In genomic region chr5:123181536-123181935, GRCm38 (mm10) we compare ENCODE assay signal across 23 mouse cellular contexts. TPM values are rescaled to one million over a fixed set of nuclear protein-coding genes. Genes with fewer than 3 reads are reported as not detected.
DNase-seq lines count a peak whose midpoint lies in the region; TF ChIP-seq lines count a peak whose summit lies in the region.
"Had no signal": no experiment of that assay in that cellular context is flagged by ENCODE, and none has a peak within 500 bp of the region (broad histone marks: within the 10 kb centered on the region; RNA-seq: fewer than 3 reads in every experiment).

No protein-coding gene starts in this region.

- no peaks in the 10 kb centered on the region for H3K27me3 ChIP-seq in liver, adult 2 months (ENCODE audit: control insufficient read depth, insufficient read depth, low read length)
- H3K27me3 ChIP-seq: forebrain, embryonic 12.5 days; hindbrain, embryonic 12.5 days; lung, embryonic 15.5 days; midbrain, embryonic 13.5 days; neural tube, embryonic 15.5 days had no signal

- H3K36me3 ChIP-seq in liver, adult 2 months (ENCODE audit: control insufficient read depth, insufficient read depth, low read length): peaks cover 33% of the 10 kb centered on the region
- H3K36me3 ChIP-seq: forebrain, embryonic 12.5 days; hindbrain, embryonic 12.5 days; lung, embryonic 15.5 days; midbrain, embryonic 13.5 days; neural tube, embryonic 15.5 days had no signal

- peak overlapping the region; percentile 97 for H3K27ac ChIP-seq in liver, adult 2 months (replicated peaks; ENCODE audit: insufficient read depth, low read depth, low read length)
- H3K27ac ChIP-seq: forebrain, embryonic 12.5 days; hindbrain, embryonic 12.5 days; layer of hippocampus, adult 2 months; left cerebral cortex, adult 2 months; lung, embryonic 15.5 days; macrophage; midbrain, embryonic 13.5 days; neural tube, embryonic 15.5 days had no signal

- H3K9ac ChIP-seq in liver, adult 2 months (ENCODE audit: low read depth, low read length): peak overlapping the region; percentile 97
- H3K9ac ChIP-seq: forebrain, embryonic 12.5 days; hindbrain, embryonic 12.5 days; lung, embryonic 15.5 days; midbrain, embryonic 13.5 days; neural tube, embryonic 15.5 days had no signal

- 24% methylated on average over 6 of the region's 6 CpGs for WGBS in liver, adult 2 months

- peak; percentile 69 for DNase-seq in adrenal gland, adult 2 months
- DNase-seq in adrenal gland, adult 8-10 months: no peak
- DNase-seq in heart, adult 18-20 months: peak; percentile 44 to 45
- DNase-seq in heart, adult 8-10 months (ENCODE audit: low spot score): no peak
- peak; percentile 45 for DNase-seq in adipocyte (ENCODE audit: low spot score)
- peak; percentile 95 for DNase-seq in liver, adult 2 months (ENCODE audit: extremely low read depth, low read depth, low spot score)
- DNase-seq in cerebellum, adult 8-10 months: no peak
- DNase-seq in layer of hippocampus, postnatal 14 days (ENCODE audit: low spot score in 2 of 2): no peak
- DNase-seq: cerebellum, postnatal 10 days; heart, postnatal 10 days; retina, postnatal 1 day had no signal

- no peak for TF ChIP-seq CTCF in liver, adult 2 months (IDR thresholded peaks at IDR 0.05; ENCODE audit: low read depth, low read length)

- peak overlapping the region; percentile 51 for H3K4me3 ChIP-seq in liver, adult 2 months (ENCODE audit: insufficient read depth, low read depth, low read length)
- H3K4me3 ChIP-seq: forebrain, embryonic 12.5 days; hindbrain, embryonic 12.5 days; layer of hippocampus, adult 2 months; left cerebral cortex, adult 2 months; lung, embryonic 15.5 days; midbrain, embryonic 13.5 days; myocyte; neural tube, embryonic 15.5 days had no signal

- H3K79me2 ChIP-seq in liver, adult 2 months (ENCODE audit: control insufficient read depth, insufficient read depth, low read length): peaks cover 3% of the 10 kb centered on the region; the same call in 1 of the 2 replicates

- peak; percentile 60; the same call in 1 of the 2 replicates for TF ChIP-seq POLR2A in liver, adult 2 months (IDR thresholded peaks at IDR 0.05; ENCODE audit: extremely low read depth, insufficient read depth, low read length)

- H3K4me1 ChIP-seq in liver, adult 2 months (ENCODE audit: control insufficient read depth, insufficient read depth, low read length): peaks cover 29% of the 10 kb centered on the region
- H3K4me1 ChIP-seq: forebrain, embryonic 12.5 days; hindbrain, embryonic 12.5 days; lung, embryonic 15.5 days; midbrain, embryonic 13.5 days; neural tube, embryonic 15.5 days had no signal

RNA-seq across cellular contexts. Expression of gene Hpd, which starts 1.0 kb away (rescaled TPM):
- total RNA-seq in adrenal gland, adult 2 months (2021): 10 to 100 TPM in 1 of 2 experiments, 1 to 10 TPM in 1; 5.0 to 11.2 TPM
- polyA plus RNA-seq in adrenal gland, adult 2 months (2012; rRNA removed): 1.0 and 2.2 TPM in 2 replicates
- 1 to 10 TPM in 3 of 4 experiments, not detected in 1; 1.2 to 1.5 (median 1.3) TPM for total RNA-seq in adrenal gland, adult 8-10 months (2022)
- under 1 TPM in 1 of 2 experiments, not detected in 1; 0.51 TPM for total RNA-seq in heart, adult 18-20 months (2021)
- not detected for total RNA-seq in heart, adult 8-10 months (2022)
- total RNA-seq in liver, adult 2 months (2014; rRNA removed): 3,614 and 3,656 TPM in 2 replicates
- 3,813 and 5,374 TPM in 2 replicates for polyA plus RNA-seq in liver, adult 2 months (2012; rRNA removed)
- not detected for total RNA-seq in layer of hippocampus, postnatal 14 days (2021)
- total RNA-seq: granulocyte monocyte progenitor cell, adult 5-6 weeks; heart, postnatal 10 days; layer of hippocampus, adult 2 months; left cerebral cortex, adult 2 months; MEL had no signal
- polyA plus RNA-seq: forebrain, embryonic 12.5 days; hindbrain, embryonic 12.5 days; limb, embryonic 11.5 days; lung, embryonic 15.5 days; macrophage; midbrain, embryonic 13.5 days; myocyte; neural tube, embryonic 15.5 days had no signal

RNA-seq across cellular contexts. Expression of gene Psmd9, which starts 12.3 kb away (rescaled TPM):
- total RNA-seq in adrenal gland, adult 2 months (2021): 10 to 100 TPM; 20.5 to 29.1 TPM
- polyA plus RNA-seq in adrenal gland, adult 2 months (2012; rRNA removed): 17.9 and 22.6 TPM in 2 replicates
- total RNA-seq in adrenal gland, adult 8-10 months (2022): 10 to 100 TPM; 23.3 to 33.3 (median 28.0) TPM
- 10 to 100 TPM; 12.9 to 17.0 TPM for total RNA-seq in heart, adult 18-20 months (2021)
- total RNA-seq in heart, adult 8-10 months (2022): 10 to 100 TPM; 11.7 to 16.6 (median 13.8) TPM
- total RNA-seq in liver, adult 2 months (2014; rRNA removed): 29.8 and 39.8 TPM in 2 replicates
- 26.4 and 28.5 TPM in 2 replicates for polyA plus RNA-seq in liver, adult 2 months (2012; rRNA removed)
- 10 to 100 TPM; 30.9 to 42.8 TPM for total RNA-seq in layer of hippocampus, postnatal 14 days (2021)

RNA-seq across cellular contexts. Expression of gene Setd1b, which starts 39.5 kb away (rescaled TPM):
- 10 to 100 TPM; 20.5 to 24.0 TPM for total RNA-seq in adrenal gland, adult 2 months (2021)
- polyA plus RNA-seq in adrenal gland, adult 2 months (2012; rRNA removed): 17.2 and 22.3 TPM in 2 replicates
- 10 to 100 TPM; 24.2 to 40.1 (median 32.6) TPM for total RNA-seq in adrenal gland, adult 8-10 months (2022)
- 10 to 100 TPM; 11.4 to 15.5 TPM for total RNA-seq in heart, adult 18-20 months (2021)
- 10 to 100 TPM; 14.3 to 21.5 (median 18.2) TPM for total RNA-seq in heart, adult 8-10 months (2022)
- total RNA-seq in liver, adult 2 months (2014; rRNA removed): 1.8 and 3.8 TPM in 2 replicates
- polyA plus RNA-seq in liver, adult 2 months (2012; rRNA removed): 6.0 and 7.2 TPM in 2 replicates
- 10 to 100 TPM; 31.1 to 31.2 TPM for total RNA-seq in layer of hippocampus, postnatal 14 days (2021)

RNA-seq across cellular contexts. Expression of gene Rhof, which starts 49.0 kb away (rescaled TPM):
- 1 to 10 TPM in 1 of 2 experiments, under 1 TPM in 1; 0.84 to 3.8 TPM for total RNA-seq in adrenal gland, adult 2 months (2021)
- 1.7 and 3.6 TPM in 2 replicates for polyA plus RNA-seq in adrenal gland, adult 2 months (2012; rRNA removed)
- 1 to 10 TPM; 1.3 to 4.4 (median 3.3) TPM for total RNA-seq in adrenal gland, adult 8-10 months (2022)
- 1 to 10 TPM in 1 of 2 experiments, under 1 TPM in 1; 0.55 to 2.6 TPM for total RNA-seq in heart, adult 18-20 months (2021)
- total RNA-seq in heart, adult 8-10 months (2022): 1 to 10 TPM in 1 of 4 experiments, under 1 TPM in 3; 0.38 to 1.7 (median 0.68) TPM
- total RNA-seq in liver, adult 2 months (2014; rRNA removed): 0.09 and 0.87 TPM in 2 replicates
- polyA plus RNA-seq in liver, adult 2 months (2012; rRNA removed): 0.61 and 0.86 TPM in 2 replicates
- 10 to 100 TPM; 42.3 to 42.9 TPM for total RNA-seq in layer of hippocampus, postnatal 14 days (2021)

Comparison
In these comparisons a context has a peak if more than half of its experiments do, and no peak if none do; other contexts are left out.
1. DNase-seq: peak in adrenal gland, adult 2 months (single experiment), heart, adult 18-20 months (2 of 2), adipocyte (single experiment) and liver, adult 2 months (single experiment); none in adrenal gland, adult 8-10 months (single experiment), heart, adult 8-10 months (single experiment), cerebellum, adult 8-10 months (single experiment) and layer of hippocampus, postnatal 14 days (0 of 2).
2. RNA of gene Hpd, which starts 1.0 kb away (total RNA-seq): 3,614 to 3,656 TPM in liver, adult 2 months; 5.0 to 11.2 TPM in adrenal gland, adult 2 months, 1.2 to 1.5 TPM in adrenal gland, adult 8-10 months, 0.51 TPM in heart, adult 18-20 months, not detected in heart, adult 8-10 months and not detected in layer of hippocampus, postnatal 14 days; every median in the first group is over 100 times any median in the second.